Mouse (Mus musculus) brain, embryonic 14.5 days (tissue): Measurements from ENCODE around the gene Chat. TPM values are rescaled to one million over a fixed set of nuclear protein-coding genes. Genes with fewer than 3 reads are reported as not detected.

Experiments used
- DNase-seq: peaks from one replicate; pipeline ENCODE4 v3.0.0-alpha.2; 2011; ENCODE audit warnings: low read depth
- CTCF ChIP-seq: fragments of 200-500 bp; IDR thresholded peaks from 2 replicates; pipeline ENCODE4 v1.5.1; 2012; ENCODE audit warnings: inconsistent platforms, mild to moderate bottlenecking, moderate library complexity, borderline replicate concordance; ENCODE audit not compliant: insufficient read depth, insufficient read length; ENCODE audit errors: extremely low read depth
- POLR2A ChIP-seq: fragments of 200-500 bp; IDR thresholded peaks from 2 replicates; pipeline ENCODE4 v1.6.1; 2012; ENCODE audit warnings: mild to moderate bottlenecking, inconsistent platforms, borderline replicate concordance; ENCODE audit not compliant: poor library complexity, insufficient read depth, insufficient read length, severe bottlenecking; ENCODE audit errors: extremely low read depth
- polyA plus RNA-seq: library from polyadenylated mRNA; depleted of rRNA; stranded (reverse); fragments of >200 nt; gene quantifications from 2 replicates; pipeline ENCODE4 v1.2.3, GENCODE M21; 2012

Gene Chat
- polyA plus RNA-seq, 1 experiment = 1.6 TPM

GRCm38 (mm10) chr14:32496115-32496850 lies 30.5 kb upstream of the Chat start:
- no peak for TF ChIP-seq CTCF
- TF ChIP-seq POLR2A = no peak
- DNase-seq = no peak

DNA sequence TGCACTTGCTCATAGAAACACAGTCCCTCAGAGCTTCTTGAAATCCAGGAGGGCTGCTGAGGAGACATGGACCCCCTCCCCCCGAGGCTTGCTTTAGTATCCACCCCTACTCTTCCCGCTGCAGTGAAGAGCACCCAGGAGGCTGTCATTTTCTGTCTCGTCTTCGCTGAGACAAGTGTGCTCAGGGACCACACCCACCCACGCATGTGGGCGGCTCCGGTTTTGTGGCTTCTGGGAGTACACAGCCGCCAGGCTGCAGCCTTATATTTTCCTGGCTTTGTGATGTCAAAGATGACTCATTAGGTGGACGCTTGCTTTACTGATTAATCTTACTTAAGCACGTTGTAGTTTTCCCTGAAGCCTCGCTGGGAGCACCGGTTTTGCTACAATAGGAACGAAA lies 26.7 kb upstream of the Chat start:
- TF ChIP-seq POLR2A = no peak
- no peak for TF ChIP-seq CTCF
- DNase-seq = peak; percentile 32

DNA sequence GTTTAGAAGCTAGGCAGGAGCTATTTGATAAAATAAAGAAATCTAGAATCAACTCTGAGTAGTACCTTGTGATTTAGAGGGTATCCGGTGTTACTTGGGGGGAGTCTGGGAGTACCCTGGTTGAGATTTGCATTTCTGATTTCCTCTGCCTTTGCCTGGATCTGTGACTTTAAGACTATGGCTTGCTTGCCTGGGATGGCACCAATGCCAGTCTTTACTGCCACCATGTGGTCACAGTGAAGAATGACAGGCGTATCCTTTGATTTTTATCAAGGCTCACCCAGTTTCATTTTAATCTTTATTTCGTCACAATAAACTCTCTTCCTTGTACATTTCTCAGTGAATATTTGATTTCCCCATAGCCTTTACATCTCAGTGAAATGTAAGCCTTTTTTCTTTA lies 16.3 kb upstream of the Chat start:
- peak; percentile 74 for DNase-seq
- TF ChIP-seq POLR2A (no peak), CTCF (peak; percentile 86)

DNA sequence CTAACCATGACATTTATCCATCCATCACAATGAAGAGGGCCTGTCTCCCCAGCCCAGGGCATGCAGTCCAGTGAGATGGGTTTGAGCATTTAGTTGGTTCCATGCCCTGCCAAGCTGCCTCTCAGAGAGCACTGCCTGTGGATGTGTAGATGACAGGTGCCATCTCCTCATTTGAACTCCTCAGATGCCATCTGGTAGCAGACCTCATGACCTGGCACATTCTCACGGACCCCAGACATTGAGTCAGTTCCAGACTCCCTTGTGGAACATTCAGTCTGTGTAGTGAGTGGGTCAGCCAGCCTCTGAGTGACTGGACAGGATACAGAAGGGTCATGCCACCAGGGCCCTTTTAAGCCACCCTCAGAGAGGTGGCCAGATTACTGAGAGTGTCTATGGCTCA lies 11.8 kb upstream of the Chat start:
- no peak for TF ChIP-seq POLR2A
- no peak for TF ChIP-seq CTCF

DNA sequence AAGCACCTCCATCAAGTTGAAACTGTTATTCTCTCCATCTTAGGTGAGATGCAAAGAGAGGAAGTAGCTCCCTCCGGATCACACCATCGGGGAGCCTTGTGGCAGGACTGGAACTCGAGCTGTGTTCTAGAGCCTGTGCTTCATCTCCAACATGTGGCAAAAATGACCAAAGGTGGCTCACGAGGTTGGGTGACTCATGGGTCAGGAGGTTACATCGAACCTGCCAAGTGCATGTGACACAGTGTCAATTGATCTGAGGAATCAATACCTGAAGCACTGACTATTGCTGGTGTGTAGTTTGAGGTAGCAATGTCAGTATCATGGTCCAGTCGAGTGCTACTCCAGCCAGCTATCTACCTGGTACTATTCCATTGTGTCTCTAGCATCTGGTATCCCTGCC lies 10.8 kb upstream of the Chat start:
- TF ChIP-seq CTCF = no peak
- TF ChIP-seq POLR2A = no peak
- no peak for DNase-seq

More for the DNA sequence above, 11.8 kb upstream of the Chat start:
- no peak for DNase-seq

GRCm38 (mm10) chr14:32472996-32473395 lies 7.2 kb upstream of the Chat start:
- peak; percentile 87 for DNase-seq
- TF ChIP-seq CTCF (peak; percentile 88), POLR2A (no peak)

DNA sequence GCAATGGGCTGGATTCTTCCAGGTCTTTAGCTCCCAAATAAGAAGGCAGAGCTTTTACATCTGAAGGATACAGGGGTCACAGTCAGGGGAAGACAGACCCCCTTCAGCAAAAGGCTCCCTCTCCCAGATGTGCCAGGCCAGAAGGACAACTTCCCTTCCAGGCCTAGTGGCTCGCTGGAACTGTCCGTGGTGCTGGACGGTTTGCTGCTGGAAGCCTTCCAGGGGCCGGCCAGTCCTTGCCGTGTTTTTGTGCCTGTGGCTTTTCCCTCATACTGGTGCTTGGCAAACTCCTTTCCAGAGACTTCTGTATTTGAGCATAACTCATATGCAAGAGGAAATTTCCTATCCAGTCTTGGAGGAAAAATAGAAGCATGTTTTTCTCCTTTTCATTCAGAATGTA lies 1.8 kb upstream of the Chat start:
- TF ChIP-seq CTCF (no peak), POLR2A (no peak)

GRCm38 (mm10) chr14:32465506-32465870 lies 301 bp downstream of the Chat start:
- no peak for TF ChIP-seq POLR2A
- no peak for TF ChIP-seq CTCF

More for the DNA sequence above, 1.8 kb upstream of the Chat start:
- peak; percentile 15 for DNase-seq

DNA sequence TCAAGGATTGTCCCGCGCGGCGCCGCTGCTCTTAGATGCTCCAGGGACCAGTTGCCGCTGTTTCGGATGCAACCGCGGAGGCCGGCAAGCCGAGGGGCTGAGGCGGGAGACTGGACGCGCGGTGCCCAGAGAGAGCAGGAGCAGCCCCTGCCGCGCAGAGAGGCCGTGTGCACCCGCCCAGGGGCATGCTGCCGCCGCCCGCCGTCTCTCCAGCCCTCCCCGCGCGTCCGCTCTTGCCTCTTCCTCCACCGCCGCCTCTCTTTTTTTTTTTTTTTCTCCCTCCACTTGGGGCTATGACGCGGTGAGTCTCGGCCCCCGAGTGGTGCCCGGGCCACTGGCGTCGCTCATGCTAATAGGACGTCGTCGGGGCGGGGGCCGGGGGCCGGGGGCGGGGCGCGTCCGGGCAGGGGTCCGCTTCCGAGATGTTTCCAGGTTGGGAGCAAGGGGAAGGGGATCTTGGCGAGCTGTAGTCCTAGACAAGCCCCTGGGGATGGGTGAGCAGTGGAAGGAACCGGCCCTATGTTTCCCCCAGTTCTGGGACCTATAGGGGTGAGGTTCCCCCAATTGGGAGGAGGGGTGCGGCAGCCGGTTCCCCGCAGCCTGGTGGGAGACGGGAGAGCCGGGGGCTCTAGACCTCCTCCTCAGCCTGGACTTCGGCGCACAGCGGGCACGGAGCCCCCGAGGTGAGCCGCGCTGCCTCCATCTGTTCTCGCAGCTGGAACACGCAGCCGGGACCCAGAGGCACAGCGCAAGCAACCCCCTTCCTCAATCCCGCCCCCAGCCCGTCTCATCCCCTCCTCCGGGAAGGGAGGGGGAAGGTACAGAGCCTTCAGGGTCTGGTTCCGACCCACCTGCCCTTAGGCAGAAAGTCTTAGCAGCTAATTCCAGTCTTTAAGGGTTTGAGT lies 936 bp downstream of the Chat start, which contains the start of gene Slc18a3:
TSS of gene Slc18a3 (minus strand) at position 250 of the 905 bp plus-strand sequence.
- TF ChIP-seq CTCF = no peak
- no peak for TF ChIP-seq POLR2A
- DNase-seq = peak; percentile 22

More at GRCm38 (mm10) chr14:32465506-32465870, 301 bp downstream of the Chat start:
- no peak for DNase-seq

- peak; percentile 20 for DNase-seq
- TF ChIP-seq POLR2A = no peak
- TF ChIP-seq CTCF = no peak
Observed at GRCm38 (mm10) chr14:32463211-32464040, 2.4 kb downstream of the Chat start.

DNA sequence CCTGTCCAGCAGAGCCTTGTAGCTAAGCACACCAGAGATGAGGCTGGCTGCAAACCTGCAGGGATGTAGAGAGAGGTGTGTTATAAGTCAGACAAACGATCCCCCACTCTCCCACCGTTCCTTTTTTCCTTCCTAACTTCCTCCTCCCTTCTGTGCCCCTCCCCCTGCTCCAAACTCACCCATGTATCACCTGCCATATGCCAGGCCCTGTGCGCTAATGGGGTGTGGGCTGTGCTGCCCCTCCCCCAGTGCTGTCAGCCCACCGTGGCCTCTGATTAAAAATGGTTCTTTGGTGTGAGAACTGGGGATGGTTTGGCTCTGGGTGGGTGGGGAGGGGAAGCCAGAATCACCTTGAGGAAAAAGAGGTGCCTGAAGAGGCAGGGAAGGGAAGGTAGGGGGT lies 13.2 kb downstream of the Chat start:
- no peak for TF ChIP-seq POLR2A
- DNase-seq = no peak

GRCm38 (mm10) chr14:32446989-32447388 lies 18.8 kb downstream of the Chat start:
- TF ChIP-seq POLR2A (no peak), CTCF (no peak)
- no peak for DNase-seq
